Mouse (Mus musculus): ENCODE measurements around the gene March8.

DNA sequence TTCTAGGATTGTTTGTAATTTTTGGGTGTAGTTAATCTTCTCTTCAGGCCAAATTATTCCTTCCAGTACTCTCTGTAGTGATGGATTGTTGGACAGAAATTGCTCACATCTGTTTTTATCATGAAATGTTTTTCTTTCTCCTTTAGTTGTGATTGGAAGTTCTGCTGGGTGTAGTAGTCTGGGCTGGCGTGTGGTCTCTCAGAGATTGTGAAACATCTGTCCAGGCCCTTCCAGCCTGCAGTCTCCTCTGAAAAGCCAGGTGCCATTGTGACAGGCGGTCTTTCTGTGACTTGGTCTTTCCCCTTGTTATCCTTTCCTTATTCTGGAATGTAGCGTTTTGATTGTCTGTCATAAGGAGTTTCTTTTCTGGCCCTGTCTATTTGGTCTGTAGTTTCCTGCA, 18.6 kb upstream of the March8 start:
- TF ChIP-seq EP300 (optimal IDR thresholded peaks at IDR 0.05) (no peak), CTCF (IDR thresholded peaks at IDR 0.05; ENCODE audit: low read depth) (no peak)

Data from stomach, postnatal 0 days (tissue).